Mouse (Mus musculus): Measurements from ENCODE around the gene Pip5k1b. TPM values are rescaled to one million over a fixed set of nuclear protein-coding genes. Genes with fewer than 3 reads are reported as not detected.

The Pip5k1b gene
- polyA plus RNA-seq, 1 experiment = 0.24 TPM

GRCm38 (mm10) chr19:24403245-24403644 is 152.4 kb downstream of the Pip5k1b start:
- Histone ChIP-seq H3K79me2 (ENCODE audit: control insufficient read depth, insufficient read depth) (no peaks in the 10 kb centered on the region), H3K27me3 (ENCODE audit: control insufficient read depth, insufficient read depth, insufficient read length) (no peaks in the 10 kb centered on the region), H3K36me3 (ENCODE audit: control insufficient read depth, insufficient read depth) (no peaks in the 10 kb centered on the region), H3K4me3 (no peak overlapping the region), H3ac (ENCODE audit: control insufficient read depth, insufficient read length) (no peak overlapping the region), H3K4me2 (ENCODE audit: low read depth) (no peak overlapping the region)
- TF ChIP-seq USF1 (IDR thresholded peaks at IDR 0.05; ENCODE audit: low read depth) (no peak), MYOG (IDR thresholded peaks at IDR 0.05; ENCODE audit: control insufficient read depth in 1 of 3, insufficient read depth in 1 of 3, insufficient read length in 2 of 3, low read depth in 2 of 3) (no peak), REST (IDR thresholded peaks at IDR 0.05; ENCODE audit: insufficient read depth, insufficient read length) (no peak), E2F4 (IDR thresholded peaks at IDR 0.05; ENCODE audit: insufficient read depth) (no peak), TCF12 (IDR thresholded peaks at IDR 0.05; ENCODE audit: insufficient read depth, poor library complexity, severe bottlenecking) (no peak), POLR2AphosphoS2 (IDR thresholded peaks at IDR 0.05; ENCODE audit: insufficient read length, low read depth) (no peak), MYOD1 (IDR thresholded peaks at IDR 0.05; ENCODE audit: control insufficient read depth in 1 of 3, insufficient read length in 2 of 3, low read depth in 2 of 3) (no peak), CEBPB (IDR thresholded peaks at IDR 0.05; ENCODE audit: insufficient read depth, poor library complexity, severe bottlenecking) (no peak)

- Histone ChIP-seq H3K27me3 (ENCODE audit: control insufficient read depth, insufficient read depth, insufficient read length) (no peaks in the 10 kb centered on the region), H3K4me3 (no peak overlapping the region), H3K36me3 (ENCODE audit: control insufficient read depth, insufficient read depth) (no peaks in the 10 kb centered on the region), H3ac (ENCODE audit: control insufficient read depth, insufficient read length) (no peak overlapping the region), H3K79me2 (ENCODE audit: control insufficient read depth, insufficient read depth) (no peaks in the 10 kb centered on the region), H3K4me2 (ENCODE audit: low read depth) (no peak overlapping the region)
- TF ChIP-seq USF1 (IDR thresholded peaks at IDR 0.05; ENCODE audit: low read depth) = no peak
- no peak for TF ChIP-seq POLR2A (IDR thresholded peaks at IDR 0.05; ENCODE audit: insufficient read length, low read depth)
- no peak for TF ChIP-seq MAX (IDR thresholded peaks at IDR 0.05; ENCODE audit: low read depth)
- no peak for TF ChIP-seq REST (IDR thresholded peaks at IDR 0.05; ENCODE audit: insufficient read depth, insufficient read length)
- no peak for TF ChIP-seq TCF3 (IDR thresholded peaks at IDR 0.05; ENCODE audit: insufficient read length, low read depth)
- TF ChIP-seq TCF12 (IDR thresholded peaks at IDR 0.05; ENCODE audit: insufficient read depth, poor library complexity, severe bottlenecking) = no peak
- no peak for TF ChIP-seq POLR2AphosphoS2 (IDR thresholded peaks at IDR 0.05; ENCODE audit: insufficient read length, low read depth)
- TF ChIP-seq MYOD1 (IDR thresholded peaks at IDR 0.05; ENCODE audit: control insufficient read depth in 1 of 3, insufficient read length in 2 of 3, low read depth in 2 of 3) = no peak
- TF ChIP-seq CEBPB (IDR thresholded peaks at IDR 0.05; ENCODE audit: insufficient read depth, poor library complexity, severe bottlenecking) = no peak
- TF ChIP-seq MYOG (IDR thresholded peaks at IDR 0.05; ENCODE audit: control insufficient read depth in 1 of 3, insufficient read depth in 1 of 3, insufficient read length in 2 of 3, low read depth in 2 of 3) = no peak
Measured at GRCm38 (mm10) chr19:24393920-24394319, 161.8 kb downstream of the Pip5k1b start.

GRCm38 (mm10) chr19:24391519-24392251 is 164.0 kb downstream of the Pip5k1b start:
- Histone ChIP-seq H3ac (ENCODE audit: control insufficient read depth, insufficient read length) (no peak overlapping the region), H3K4me3 (no peak overlapping the region), H3K36me3 (ENCODE audit: control insufficient read depth, insufficient read depth) (no peaks in the 10 kb centered on the region), H3K4me2 (ENCODE audit: low read depth) (no peak overlapping the region), H3K27me3 (ENCODE audit: control insufficient read depth, insufficient read depth, insufficient read length) (no peaks in the 10 kb centered on the region), H3K79me2 (ENCODE audit: control insufficient read depth, insufficient read depth) (no peaks in the 10 kb centered on the region)
- TF ChIP-seq REST (IDR thresholded peaks at IDR 0.05; ENCODE audit: insufficient read depth, insufficient read length) (no peak), TCF3 (IDR thresholded peaks at IDR 0.05; ENCODE audit: insufficient read length, low read depth) (no peak), POLR2AphosphoS2 (IDR thresholded peaks at IDR 0.05; ENCODE audit: insufficient read length, low read depth) (no peak), TCF12 (IDR thresholded peaks at IDR 0.05; ENCODE audit: insufficient read depth, poor library complexity, severe bottlenecking) (no peak), USF1 (IDR thresholded peaks at IDR 0.05; ENCODE audit: low read depth) (no peak), MYOD1 (IDR thresholded peaks at IDR 0.05; ENCODE audit: control insufficient read depth in 1 of 3, insufficient read length in 2 of 3, low read depth in 2 of 3) (no peak), SRF (IDR thresholded peaks at IDR 0.05; ENCODE audit: control insufficient read depth, insufficient read length, low read depth) (no peak), E2F4 (IDR thresholded peaks at IDR 0.05; ENCODE audit: insufficient read depth) (no peak), MAX (IDR thresholded peaks at IDR 0.05; ENCODE audit: low read depth) (no peak), CEBPB (IDR thresholded peaks at IDR 0.05; ENCODE audit: insufficient read depth, poor library complexity, severe bottlenecking) (no peak), POLR2A (IDR thresholded peaks at IDR 0.05; ENCODE audit: insufficient read length, low read depth) (no peak), MYOG (IDR thresholded peaks at IDR 0.05; ENCODE audit: control insufficient read depth in 1 of 3, insufficient read depth in 1 of 3, insufficient read length in 2 of 3, low read depth in 2 of 3) (no peak)

GRCm38 (mm10) chr19:24386956-24387865 is 168.5 kb downstream of the Pip5k1b start:
- H3K36me3 ChIP-seq (ENCODE audit: control insufficient read depth, insufficient read depth) = no peaks in the 10 kb centered on the region
- no peak overlapping the region for H3K4me3 ChIP-seq
- no peak overlapping the region for H3ac ChIP-seq (ENCODE audit: control insufficient read depth, insufficient read length)
- no peak overlapping the region for H3K4me2 ChIP-seq (ENCODE audit: low read depth)
- TF ChIP-seq SRF (IDR thresholded peaks at IDR 0.05; ENCODE audit: control insufficient read depth, insufficient read length, low read depth) (no peak), MYOD1 (IDR thresholded peaks at IDR 0.05; ENCODE audit: control insufficient read depth in 1 of 3, insufficient read length in 2 of 3, low read depth in 2 of 3) (no peak), USF1 (IDR thresholded peaks at IDR 0.05; ENCODE audit: low read depth) (no peak), E2F4 (IDR thresholded peaks at IDR 0.05; ENCODE audit: insufficient read depth) (no peak), TCF12 (IDR thresholded peaks at IDR 0.05; ENCODE audit: insufficient read depth, poor library complexity, severe bottlenecking) (no peak), POLR2A (IDR thresholded peaks at IDR 0.05; ENCODE audit: insufficient read length, low read depth) (no peak), POLR2AphosphoS2 (IDR thresholded peaks at IDR 0.05; ENCODE audit: insufficient read length, low read depth) (no peak), CEBPB (IDR thresholded peaks at IDR 0.05; ENCODE audit: insufficient read depth, poor library complexity, severe bottlenecking) (no peak), REST (IDR thresholded peaks at IDR 0.05; ENCODE audit: insufficient read depth, insufficient read length) (no peak), MYOG (IDR thresholded peaks at IDR 0.05; ENCODE audit: control insufficient read depth in 1 of 3, insufficient read depth in 1 of 3, insufficient read length in 2 of 3, low read depth in 2 of 3) (no peak), TCF3 (IDR thresholded peaks at IDR 0.05; ENCODE audit: insufficient read length, low read depth) (no peak), MAX (IDR thresholded peaks at IDR 0.05; ENCODE audit: low read depth) (no peak)
- H3K79me2 ChIP-seq (ENCODE audit: control insufficient read depth, insufficient read depth) = no peaks in the 10 kb centered on the region
- no peaks in the 10 kb centered on the region for H3K27me3 ChIP-seq (ENCODE audit: control insufficient read depth, insufficient read depth, insufficient read length)

Data from myocyte (in vitro differentiated cells).